Mouse (Mus musculus) adrenal gland, adult (tissue): ENCODE measurements at regions not wholly inside any gene's neighbourhood (a gene's known extent, or its start where the extent isn't known, plus 50 kb on each side); places are given as distances from the start of the nearest gene placed in this dataset.
A peak's percentile ranks its signal among the peaks of the same experiment; 100 is the strongest.

ENCODE experiments used
- DNase-seq, 2 experiments: peaks; one replicate each; pipeline ENCODE4 v3.0.0; 2022 to 2023; ENCODE audit warnings: low spot score in 1 of 2; ENCODE audit not compliant: inconsistent age in 2 of 2

DNA sequence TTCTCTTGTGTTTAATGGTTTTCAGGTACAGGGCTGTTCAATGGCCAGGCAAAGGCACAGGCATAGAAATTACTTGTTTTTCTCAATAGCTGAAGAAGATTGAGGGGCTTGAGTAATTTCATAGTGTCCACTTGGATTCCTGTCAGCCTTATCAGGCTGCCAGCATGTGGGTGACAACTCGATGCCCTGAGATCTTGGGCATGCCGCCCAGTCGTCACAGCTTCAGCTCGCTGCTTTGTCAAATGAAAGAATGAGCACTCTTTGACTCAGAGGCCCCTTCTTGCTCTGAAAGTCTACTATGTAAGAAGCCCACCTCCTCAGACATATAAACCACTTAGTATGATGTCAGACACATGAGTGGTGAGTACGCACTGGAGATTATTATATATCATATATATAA is 272.6 kb downstream of the Rwdd3 start:
- DNase-seq = no peak

DNA sequence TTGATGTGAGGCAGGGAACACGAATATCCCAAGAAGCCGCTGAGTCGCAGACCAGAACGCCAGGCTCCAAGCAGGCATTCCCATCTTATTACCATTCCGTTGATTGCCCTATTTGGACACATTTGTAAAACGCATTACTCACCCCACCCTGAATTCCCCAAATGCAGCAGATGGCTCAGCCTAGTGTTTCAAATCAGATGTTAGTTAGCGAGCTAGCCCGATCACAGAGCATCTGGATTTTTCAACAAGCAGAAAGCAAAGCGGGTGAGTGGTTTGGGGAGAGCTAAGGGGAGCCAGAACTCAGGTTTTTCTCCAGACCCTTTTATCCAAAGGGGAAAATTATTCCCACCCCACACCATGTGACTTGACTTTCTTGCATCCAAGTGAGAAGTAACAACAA is 273.2 kb downstream of the Rwdd3 start:
- DNase-seq = no peak

DNA sequence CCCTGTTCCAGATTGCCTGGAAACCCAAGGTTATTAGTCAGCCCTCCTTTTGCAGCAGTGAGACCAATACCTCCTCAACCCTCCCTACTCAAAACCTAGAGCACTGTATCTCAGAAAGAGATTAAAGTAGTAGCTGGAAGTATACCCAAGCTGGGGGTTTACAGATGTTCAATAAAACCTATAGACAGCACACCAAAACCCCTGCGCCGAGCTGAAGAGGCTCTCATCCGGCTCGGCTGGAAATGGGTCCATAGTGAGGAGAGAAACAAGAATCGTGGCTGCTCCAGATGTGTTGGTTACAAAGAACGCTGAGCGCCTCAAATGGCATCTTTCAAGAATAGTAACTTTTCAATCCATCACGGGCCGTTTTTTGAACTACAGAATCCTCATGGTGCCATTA is 273.7 kb downstream of the Rwdd3 start:
- no peak for DNase-seq

DNA sequence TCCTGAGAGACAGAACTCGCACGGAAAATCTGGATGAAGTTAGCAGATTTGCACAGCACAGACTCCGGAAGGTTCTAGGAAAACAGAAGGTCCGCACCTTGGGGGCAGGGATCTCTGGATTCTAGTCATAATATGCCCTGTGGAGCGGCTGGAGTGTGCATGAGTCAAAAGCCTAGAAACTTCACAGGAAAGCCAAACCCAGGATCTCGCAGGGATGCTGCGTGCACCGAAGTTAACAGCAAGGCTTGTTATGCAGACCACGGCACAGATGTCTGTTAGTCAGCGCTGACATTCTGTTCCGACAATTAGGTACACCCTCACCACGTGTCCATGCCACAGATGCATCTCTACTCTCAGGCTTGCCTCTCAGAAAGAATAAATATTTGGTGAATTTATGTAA is 274.3 kb downstream of the Rwdd3 start:
- DNase-seq = no peak

DNA sequence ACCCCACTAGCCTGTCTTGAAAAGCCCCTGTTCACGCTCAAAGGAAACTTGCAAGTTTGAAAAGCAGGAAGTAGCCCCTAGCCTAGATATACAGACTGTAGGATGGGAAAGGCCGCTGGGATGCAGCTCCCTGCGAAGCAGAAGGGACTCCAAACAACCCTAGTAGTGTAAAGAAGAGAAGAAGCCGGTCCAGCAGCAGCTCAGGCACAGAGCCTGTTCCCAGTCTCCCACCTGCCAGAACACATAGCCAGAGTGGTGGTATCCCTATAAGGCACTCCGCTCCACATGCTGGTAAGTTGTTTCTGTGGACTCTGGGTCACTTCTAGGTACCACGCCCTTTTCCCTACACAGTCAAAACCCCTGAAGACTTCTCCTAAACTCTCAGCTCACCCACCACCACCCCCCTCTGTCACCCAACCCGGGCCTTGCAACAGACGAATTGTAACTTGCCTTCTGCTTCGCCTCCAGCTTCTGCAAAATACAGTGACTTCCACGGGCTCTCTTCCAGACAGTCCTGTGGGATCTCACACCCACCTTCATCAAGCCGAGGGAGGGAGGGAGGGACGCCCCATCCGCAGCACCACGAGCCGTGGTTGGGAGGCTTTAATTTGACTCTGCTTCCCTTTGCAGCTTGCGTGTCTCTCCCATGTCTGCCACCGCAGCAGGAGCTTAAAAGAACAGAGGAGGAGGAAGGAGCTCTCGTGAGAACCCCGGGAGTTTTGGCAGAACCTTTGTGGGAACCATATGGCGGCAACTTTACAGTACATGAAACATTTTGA is 285.2 kb downstream of the Rwdd3 start:
- no peak for DNase-seq

DNA sequence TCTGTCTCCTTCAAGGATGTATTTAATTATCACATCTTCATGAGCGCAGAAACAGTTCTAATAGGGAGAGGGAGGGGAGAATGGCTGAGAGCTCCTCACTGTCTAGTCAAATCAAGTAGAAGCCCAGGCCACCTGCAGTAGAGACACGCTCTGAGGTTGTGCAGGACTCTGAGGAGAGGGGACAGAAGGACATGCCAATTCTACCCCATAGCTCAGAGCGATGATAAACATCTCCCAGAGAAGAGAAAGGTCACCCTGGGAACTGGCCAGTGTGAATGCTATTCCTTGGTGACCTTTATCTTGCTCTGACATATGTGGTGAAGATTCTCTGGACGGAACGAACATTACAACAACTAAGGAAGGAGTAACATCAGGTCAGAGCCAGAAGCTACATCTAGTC is 286.1 kb downstream of the Rwdd3 start:
- no peak for DNase-seq

DNA sequence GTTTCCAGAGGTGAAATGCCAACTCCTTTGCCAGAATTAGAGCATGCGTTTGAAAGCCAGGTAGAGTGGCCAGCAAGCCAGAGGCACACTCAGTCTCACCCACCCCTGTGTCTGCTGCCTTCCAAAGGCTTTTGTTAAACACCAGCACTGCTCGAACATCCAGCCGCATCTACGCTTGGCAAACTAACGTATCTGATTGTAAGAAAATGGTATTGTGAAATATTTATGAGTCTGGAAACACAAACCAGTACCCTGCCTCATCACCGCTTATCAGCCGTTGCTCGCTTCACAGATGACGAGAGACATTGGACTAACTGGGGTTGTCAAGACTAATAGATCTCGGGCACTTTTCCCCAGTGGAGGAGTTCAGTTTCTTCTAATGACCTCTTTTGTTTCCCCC is 287.3 kb downstream of the Rwdd3 start:
- DNase-seq = no peak

DNA sequence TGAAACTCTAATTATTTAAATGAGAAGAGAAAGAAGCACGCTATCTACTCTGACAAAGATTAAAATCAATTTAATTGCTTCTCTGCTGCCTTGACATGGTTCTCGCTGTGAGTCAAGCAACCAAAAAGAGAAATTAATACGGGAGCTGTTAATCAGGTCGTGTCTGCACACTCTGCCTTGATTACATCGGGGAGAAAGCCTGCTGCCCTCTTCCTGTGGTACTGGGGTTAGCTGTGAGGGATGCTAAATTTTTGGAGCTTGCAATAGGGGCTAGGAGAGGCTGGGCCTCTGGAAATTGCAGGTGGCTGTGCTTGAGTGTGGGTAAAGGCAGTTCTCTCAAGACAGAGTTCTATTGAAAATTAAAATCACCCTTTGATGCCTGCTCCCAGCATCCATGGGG is 287.8 kb downstream of the Rwdd3 start:
- DNase-seq = no peak

DNA sequence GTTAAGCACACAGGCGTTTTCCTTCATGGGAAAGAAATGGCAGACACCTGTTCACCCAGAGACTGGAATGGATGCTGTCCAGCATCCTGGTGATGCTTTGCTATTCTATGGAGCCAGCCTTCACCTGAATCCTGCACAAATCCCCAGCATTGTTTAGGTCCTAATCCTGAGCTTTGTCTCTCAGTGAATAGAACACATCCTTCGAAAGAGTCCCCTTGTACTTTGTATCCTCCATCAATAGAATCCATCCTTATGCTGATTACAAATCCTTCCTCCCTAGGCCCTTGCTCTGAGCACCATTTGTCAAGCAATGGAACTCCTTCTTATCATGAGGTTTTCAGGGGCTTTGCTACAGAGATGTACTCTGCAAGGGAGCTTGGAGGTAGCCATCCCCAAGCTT is 292.1 kb downstream of the Rwdd3 start:
- no peak for DNase-seq

DNA sequence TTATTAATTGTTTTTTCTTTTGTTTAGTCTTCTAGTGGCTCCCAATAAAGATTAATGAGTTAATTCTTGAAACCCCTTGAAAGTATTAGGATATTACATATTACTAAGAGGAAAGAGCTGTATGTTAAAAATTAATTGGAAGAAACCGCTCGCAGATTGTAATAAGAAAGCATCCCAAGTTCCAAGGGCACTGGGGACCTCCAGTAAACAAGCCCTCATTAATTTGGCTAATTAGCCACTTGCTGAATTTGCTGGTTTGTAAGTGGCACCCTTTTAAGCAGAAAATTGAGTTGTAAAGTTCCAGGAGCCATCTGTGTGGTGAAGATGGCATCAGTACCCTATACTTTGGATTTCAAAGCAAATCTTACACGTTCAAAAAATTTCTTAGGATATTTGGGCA is 295.8 kb downstream of the Rwdd3 start:
- DNase-seq = no peak

DNA sequence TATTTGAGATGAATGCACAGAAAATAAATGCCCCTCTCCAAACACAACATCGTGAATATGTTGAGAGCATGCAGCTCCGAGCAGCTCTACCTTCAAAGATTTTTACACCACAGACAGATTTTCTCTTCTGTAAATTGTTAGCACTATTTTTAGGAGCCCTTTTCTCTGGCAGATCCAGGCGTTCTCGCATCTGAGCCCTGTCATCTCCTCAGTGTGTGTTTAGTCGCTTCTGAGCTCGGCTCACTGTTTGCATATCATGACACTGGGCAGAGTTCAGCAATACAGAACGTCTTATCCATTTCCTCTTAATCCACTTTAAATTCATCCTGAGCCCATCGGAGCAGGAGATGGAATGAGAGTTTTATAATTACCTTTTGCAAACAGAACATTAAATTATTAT is 306.5 kb downstream of the Rwdd3 start:
- no peak for DNase-seq

DNA sequence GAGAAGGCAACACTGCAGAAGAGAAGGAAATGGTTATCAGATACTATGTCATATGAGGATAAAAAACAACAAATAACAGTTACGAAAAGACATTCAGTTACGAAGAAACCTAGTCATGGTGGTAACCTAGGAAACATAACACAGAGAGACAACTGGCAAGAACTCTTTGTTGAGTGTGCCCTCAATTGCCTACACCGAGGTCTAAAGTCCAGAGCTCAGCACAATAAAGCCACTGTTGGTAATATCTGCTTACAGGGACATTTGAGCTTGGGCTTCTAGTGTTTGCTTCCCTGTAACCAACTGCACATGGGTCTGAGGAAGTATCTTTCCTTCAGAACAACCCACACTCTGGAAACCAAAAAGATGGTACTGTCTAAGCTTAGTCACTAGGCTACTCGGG is 309.9 kb downstream of the Rwdd3 start:
- DNase-seq = no peak

DNA sequence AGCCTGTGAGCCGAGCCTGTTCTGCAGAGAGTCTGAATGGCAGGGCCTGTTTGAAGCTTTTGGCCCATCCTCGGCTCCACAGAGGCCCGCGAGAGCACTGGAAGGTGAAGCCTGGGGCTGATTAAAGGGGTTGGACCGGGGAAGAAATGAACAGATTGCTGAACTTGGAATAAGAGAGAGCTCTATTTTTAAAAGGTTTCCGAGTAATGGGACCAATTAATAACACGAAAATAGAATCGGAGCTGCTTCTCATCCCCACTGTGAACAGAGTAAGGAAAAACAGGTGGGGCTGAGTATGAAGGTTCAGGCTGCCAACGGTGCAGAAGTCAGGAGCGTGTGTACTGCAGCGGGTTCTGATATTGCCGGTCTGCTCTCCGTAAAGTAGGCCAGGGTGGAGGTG is 313.2 kb downstream of the Rwdd3 start:
- no peak for DNase-seq

DNA sequence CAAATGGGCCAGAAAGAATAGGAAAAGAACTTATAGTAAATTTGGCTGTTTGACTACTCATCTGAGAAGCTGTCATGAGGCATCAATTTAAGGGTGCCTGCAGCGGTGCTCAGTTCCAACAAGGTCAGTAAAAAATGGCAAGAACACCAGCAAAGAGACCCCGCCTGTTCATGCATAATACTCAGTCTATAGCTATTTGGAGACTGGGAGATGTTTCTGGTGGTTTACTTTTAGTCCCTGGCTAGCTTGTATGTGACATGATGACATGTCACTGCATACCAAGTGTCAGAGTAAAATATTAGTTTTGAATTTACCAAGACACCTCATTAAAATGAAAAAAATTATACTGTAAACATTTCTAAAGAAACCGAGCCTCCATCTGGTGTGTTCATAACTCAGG is 317.2 kb downstream of the Rwdd3 start:
- no peak for DNase-seq

DNA sequence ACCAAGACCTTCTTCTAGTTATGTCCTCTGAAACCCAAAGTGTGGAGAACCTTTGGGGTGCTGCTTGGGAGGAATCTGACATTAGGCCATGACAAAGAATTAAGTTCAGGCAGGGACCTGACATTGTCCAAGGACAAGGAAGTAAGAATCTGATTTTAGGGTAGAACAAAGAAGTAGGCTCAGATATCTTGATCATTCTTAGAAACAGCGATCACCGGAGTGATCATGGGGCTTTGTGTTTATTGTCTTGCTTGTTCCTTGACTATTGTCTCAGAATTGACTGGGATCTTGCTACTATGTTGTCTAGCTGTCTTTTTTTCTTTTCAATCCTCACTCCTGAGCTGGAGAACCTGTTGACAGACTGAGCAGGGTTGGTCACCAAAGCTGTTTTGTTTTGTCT is 327.9 kb downstream of the Rwdd3 start:
- DNase-seq = no peak

DNA sequence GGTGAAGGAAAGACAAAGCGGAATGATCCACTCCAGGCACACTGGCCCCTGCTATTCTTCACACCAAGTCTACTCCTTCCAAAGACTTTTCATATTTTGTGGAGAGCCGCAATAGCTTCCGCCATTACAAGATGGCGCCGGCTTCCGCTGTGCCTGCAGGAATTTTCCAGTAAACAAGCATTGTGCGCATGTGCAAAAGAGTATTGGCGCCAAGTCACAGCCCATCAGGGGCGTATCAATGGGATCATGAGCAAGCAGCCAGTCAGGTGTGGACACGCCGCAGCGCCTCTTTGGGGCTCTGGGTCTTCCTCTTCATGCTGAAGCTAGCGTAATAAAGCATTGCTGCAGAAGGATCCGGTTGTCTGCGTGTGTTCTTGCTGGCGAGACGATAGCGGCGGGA is 348.0 kb downstream of the Rwdd3 start:
- no peak for DNase-seq

DNA sequence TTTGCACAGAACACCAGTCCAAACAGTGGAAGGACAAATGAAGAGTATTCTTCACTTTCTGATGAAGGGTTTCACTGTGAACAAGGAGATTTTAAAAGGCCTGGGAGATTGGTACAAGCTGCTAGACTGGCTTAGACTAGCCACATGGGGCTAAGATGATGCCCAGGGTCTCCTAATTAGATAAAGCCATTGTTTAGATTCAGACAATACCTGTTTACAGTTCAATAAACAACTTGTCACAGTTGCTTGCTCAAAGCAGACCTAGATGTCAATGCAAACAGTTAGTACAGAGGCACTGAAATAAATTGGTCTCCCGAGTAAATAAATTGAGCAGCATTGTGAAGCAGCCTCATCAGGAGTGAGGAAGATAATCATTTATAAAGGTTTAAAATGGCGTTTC is 359.6 kb downstream of the Rwdd3 start:
- DNase-seq = no peak

DNA sequence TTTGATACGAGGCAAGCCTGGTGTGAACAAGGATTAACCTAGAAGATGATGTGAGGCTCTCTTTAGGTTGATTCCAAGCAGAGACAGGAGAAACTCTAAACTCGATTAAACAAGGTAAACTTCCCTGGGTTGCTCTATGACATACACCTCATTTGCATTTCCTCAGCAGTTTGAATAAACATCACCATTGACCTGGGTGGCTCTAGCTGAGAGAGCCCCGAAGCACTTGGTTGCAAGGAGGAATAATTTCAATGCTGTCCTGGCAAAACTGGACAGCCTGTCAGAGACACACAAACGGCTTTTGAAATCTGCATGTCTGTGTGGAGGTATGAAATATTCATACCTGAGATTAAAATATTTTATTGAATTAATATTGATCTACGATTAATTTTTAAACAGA is 361.0 kb downstream of the Rwdd3 start:
- no peak for DNase-seq

DNA sequence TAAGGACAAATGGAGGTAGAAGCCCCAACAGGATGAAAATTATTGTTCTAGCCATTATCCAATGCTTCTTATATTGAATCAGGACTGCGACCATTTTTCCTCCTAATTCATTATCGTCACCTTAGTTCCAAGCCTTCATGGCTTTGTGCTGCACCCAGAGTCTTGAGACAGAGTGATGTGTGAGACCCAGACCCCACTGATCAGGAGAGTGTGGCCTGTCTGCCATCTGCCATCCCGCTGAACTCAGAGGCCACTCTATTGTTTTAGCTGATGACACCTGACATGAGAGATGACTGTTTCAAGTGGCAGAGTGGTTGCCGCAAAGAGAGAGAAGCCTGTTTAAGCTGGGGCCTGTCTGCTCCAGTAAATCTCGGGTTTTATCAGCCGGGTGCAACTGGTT is 361.4 kb downstream of the Rwdd3 start:
- DNase-seq = no peak

DNA sequence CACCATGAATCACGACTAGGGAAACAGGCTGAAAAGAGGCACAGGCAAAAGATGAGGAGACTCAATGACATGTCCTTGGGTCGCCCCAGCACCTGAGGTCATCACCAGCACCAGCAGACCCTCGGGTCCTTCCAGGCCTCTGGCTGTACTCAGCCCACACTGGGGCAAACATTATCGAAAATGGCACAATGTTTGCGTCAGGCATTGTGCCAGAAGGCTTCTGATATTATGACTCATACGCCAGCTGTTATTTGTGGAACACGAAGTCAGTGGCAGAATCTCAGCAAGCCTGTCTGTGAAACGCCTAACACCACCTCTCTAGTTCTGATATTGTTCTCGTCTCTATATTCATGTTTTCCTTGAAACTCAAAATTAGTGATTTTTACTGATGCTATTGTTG is 384.8 kb downstream of the Rwdd3 start:
- peak; percentile 7 to 84 for DNase-seq

DNA sequence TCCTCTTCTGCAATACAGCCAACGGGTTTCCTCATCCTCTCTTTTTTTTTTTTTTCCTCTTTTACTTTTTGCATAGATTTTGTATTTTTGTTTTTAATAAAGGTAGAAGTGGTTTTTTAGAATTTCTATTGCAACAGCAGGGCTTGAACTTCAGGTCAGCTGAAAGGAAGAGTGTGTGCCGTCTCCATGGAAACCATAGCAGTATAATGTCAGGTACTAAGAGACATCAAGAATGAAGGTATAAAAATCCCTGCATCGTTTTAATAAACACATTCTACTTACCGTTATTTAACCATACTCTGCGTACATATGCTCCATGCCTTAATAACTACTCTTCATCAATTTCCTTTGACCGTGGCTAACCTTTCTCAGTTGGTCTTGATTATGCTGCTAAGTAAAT is 390.0 kb downstream of the Rwdd3 start:
- DNase-seq = no peak

DNA sequence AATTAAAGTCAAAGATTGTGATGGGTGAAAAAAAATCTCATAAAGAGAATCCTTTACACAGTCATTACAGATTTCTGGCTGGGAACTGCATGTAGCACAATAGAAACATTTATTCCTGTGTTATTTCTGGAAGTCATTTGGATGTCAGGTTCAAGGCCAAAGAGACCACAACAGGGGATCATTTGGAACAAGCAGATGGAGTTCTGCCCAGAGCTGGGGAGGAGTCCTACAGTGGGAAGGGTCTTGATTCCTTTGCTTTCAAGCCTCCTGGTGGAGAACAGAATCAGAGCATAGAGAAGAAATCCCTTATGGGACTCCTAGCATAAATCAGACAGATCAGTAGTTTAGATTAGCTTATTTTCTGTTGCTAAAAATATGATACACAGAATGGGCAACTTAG is 392.4 kb downstream of the Rwdd3 start:
- DNase-seq = no peak

DNA sequence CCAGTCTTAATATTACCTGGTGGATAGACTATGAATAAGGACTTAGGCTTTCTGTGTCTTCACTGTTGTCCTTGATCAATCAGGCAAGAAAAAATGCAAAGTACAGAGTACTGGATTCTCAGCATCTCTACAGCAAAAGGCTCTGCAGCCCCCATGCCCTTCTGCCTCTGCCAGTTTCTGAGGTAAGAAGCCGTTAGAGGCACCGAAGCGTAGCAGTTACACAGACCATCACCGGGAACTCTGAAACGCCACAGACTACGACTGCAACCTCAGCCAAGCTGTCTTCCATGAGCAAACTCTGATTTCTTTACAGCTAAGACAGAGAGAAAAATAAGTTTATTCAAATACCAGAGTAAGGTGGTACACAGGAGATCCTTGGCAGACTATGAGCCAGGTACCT is 396.5 kb downstream of the Rwdd3 start:
- no peak for DNase-seq

DNA sequence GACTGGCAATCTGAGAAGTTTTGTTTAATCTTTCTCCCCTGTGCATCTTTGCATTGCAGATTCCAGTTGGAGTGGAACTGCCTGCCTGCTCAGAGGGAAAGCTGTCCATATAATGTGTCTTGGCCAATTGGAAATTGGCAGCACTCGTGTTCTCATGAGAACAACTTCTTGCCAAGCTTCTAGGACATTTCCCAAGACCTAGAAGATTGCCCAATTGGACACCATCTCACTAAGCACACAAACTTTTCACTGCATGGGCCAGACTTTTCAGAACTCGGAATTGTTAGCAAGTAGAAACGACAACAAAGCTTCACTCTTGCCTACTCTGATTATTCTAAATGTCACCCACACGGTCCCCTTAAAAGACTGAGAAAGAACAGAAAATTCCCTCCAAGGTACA is 409.8 kb downstream of the Rwdd3 start:
- DNase-seq = peak; percentile 4 to 74
